25 mouse cellular contexts compared by ENCODE assay signal in genomic region chr2:137613791-137614190, GRCm38 (mm10).
DNase-seq lines count a peak whose midpoint lies in the region; ATAC-seq lines count a peak whose summit lies in the region.
"Had no signal": no experiment of that assay in that cellular context is flagged by ENCODE, and none has a peak within 500 bp of the region (broad histone marks: within the 10 kb centered on the region; RNA-seq: fewer than 3 reads in every experiment).

No protein-coding gene starts in this region.

- WGBS in kidney, embryonic 16.5 days = 85% methylated on average over 2 of the region's 2 CpGs

- peak; percentile 24 for DNase-seq in adrenal gland, adult 2 months
- no peak for DNase-seq in adrenal gland, postnatal 4 days (ENCODE audit: low spot score in 2 of 2)
- DNase-seq in kidney, adult 9 months = peak; percentile 4
- peak; percentile 50 for DNase-seq in Muller cell, postnatal 12 days (ENCODE audit: inconsistent ontology term)
- no peak for DNase-seq in cerebellum, postnatal 10 days
- DNase-seq: cerebellum, adult 11-12 months; cerebellum, adult 8-10 months; cerebellum, postnatal 14 days; gastrocnemius, postnatal 10 days; gastrocnemius, postnatal 36 days; heart, adult 2 months; heart, postnatal 14 days; heart, postnatal 4 days; kidney, adult 2 months had no signal

- H3K27me3 ChIP-seq in kidney, embryonic 16.5 days (ENCODE audit: insufficient read depth, low read length) = no peaks in the 10 kb centered on the region
- H3K27me3 ChIP-seq: forebrain, embryonic 13.5 days; heart, embryonic 13.5 days; Patski had no signal

- H3K4me3 ChIP-seq in kidney, embryonic 16.5 days (ENCODE audit: low read length) = no peak overlapping the region
- H3K4me3 ChIP-seq: forebrain, embryonic 10.5 days; forebrain, embryonic 13.5 days; heart, adult 2 months; heart, embryonic 10.5 days; heart, embryonic 13.5 days had no signal

- H3K9ac ChIP-seq in kidney, embryonic 16.5 days (replicated peaks; ENCODE audit: low read length) = no peak overlapping the region
- H3K9ac ChIP-seq: forebrain, embryonic 13.5 days; heart, embryonic 13.5 days; hindbrain, embryonic 14.5 days had no signal

- H3K27ac ChIP-seq in kidney, embryonic 16.5 days (ENCODE audit: low read length) = no peak overlapping the region
- H3K27ac ChIP-seq: forebrain, embryonic 10.5 days; forebrain, embryonic 13.5 days; heart, adult 2 months; heart, embryonic 10.5 days; heart, embryonic 13.5 days; hindbrain, embryonic 14.5 days; hindbrain, postnatal 0 days had no signal

- H3K4me2 ChIP-seq in kidney, embryonic 16.5 days (replicated peaks; ENCODE audit: low read depth, low read length) = no peak overlapping the region
- H3K4me2 ChIP-seq: forebrain, embryonic 13.5 days; heart, embryonic 13.5 days; hindbrain, embryonic 14.5 days had no signal

- 0 out of 2 replicates have a peak, but pooled peaks cover 2% of the 10 kb centered on the region for H3K9me3 ChIP-seq in kidney, embryonic 16.5 days (ENCODE audit: low read length)
- H3K9me3 ChIP-seq: forebrain, embryonic 10.5 days; forebrain, embryonic 13.5 days; heart, embryonic 10.5 days; heart, embryonic 13.5 days had no signal

- no peak for ATAC-seq in kidney, embryonic 16.5 days (ENCODE audit: low FRiP score, low TSS enrichment)
- ATAC-seq: CD4-positive, CD25-positive, alpha-beta regulatory T cell, adult 4 months; forebrain, embryonic 13.5 days; forebrain, embryonic 16.5 days; hindbrain, postnatal 0 days; intestine, postnatal 0 days; Patski had no signal

- no peaks in the 10 kb centered on the region for H3K4me1 ChIP-seq in kidney, embryonic 16.5 days (ENCODE audit: insufficient read depth, low read length)
- H3K4me1 ChIP-seq: forebrain, embryonic 10.5 days; forebrain, embryonic 13.5 days; heart, embryonic 10.5 days had no signal

- H3K36me3 ChIP-seq in kidney, embryonic 16.5 days (ENCODE audit: insufficient read depth, low read length) = no peaks in the 10 kb centered on the region
- H3K36me3 ChIP-seq: forebrain, embryonic 10.5 days; heart, embryonic 10.5 days; heart, embryonic 13.5 days had no signal

Comparison
In these comparisons a context has a peak if more than half of its experiments do, and no peak if none do; other contexts are left out.
1. DNase-seq: peak in adrenal gland, adult 2 months (single experiment), kidney, adult 9 months (single experiment) and Muller cell, postnatal 12 days (single experiment); none in adrenal gland, postnatal 4 days (0 of 2) and cerebellum, postnatal 10 days (0 of 2).